Mouse (Mus musculus): ENCODE results near the gene E130309D02Rik.

- no peak for TF ChIP-seq POLR2A (IDR thresholded peaks at IDR 0.05; ENCODE audit: borderline replicate concordance, insufficient read depth, low read length)
- no peak for TF ChIP-seq CTCF (IDR thresholded peaks at IDR 0.05; ENCODE audit: borderline replicate concordance, insufficient read depth, low read depth, low read length)
Observed at GRCm38 (mm10) chr5:143264689-143265088, 50.5 kb downstream of the E130309D02Rik start.

Measured in cerebellum, adult 2 months (tissue).